Mouse (Mus musculus) spleen, postnatal 4 days (tissue): Measurements from ENCODE around the gene Mindy2.

ENCODE experiments used
- DNase-seq, 2 experiments: peaks; one replicate each; pipeline ENCODE4 v3.0.0; 2022; ENCODE audit warnings: low spot score in 2 of 2

Gene Mindy2

DNA sequence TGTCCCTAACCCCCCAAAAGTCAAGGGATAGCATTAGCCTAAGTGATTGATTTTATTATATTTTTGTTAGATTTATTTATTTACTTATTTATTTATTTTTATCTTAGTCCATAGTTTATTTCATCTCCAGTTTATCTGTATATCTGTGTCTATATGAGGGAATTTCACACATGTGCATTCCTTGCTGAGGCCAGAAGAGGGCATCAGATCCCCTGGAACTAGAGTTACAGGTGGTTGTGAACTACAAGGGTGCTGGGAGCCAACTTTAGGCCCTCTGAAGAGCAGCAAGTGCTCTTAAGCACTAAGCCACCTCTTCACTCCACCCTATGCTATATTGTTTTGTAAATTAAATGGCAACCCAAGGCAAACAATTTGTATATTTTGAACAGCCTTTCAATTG is 11.1 kb upstream of the Mindy2 start:
- no peak for DNase-seq

DNA sequence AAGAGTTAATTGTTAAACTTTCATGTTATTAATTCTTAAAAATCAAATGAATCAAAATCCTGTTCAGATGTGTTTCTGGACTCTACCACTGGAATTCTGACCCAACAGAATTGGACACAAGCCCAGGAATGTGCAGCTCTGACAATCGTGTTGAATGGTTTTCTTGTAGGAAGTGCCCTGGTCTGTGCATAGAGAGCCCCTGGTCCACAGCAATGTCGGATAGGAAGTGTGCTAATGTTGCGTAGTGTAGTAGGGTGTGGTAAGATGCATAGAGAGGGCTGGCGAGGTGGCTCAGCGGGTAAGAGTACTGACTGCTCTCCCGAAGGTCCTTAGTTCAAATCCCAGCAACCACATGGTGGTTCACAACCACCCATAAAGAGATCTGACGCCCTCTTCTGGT is 9.8 kb upstream of the Mindy2 start:
- DNase-seq: no peak

DNA sequence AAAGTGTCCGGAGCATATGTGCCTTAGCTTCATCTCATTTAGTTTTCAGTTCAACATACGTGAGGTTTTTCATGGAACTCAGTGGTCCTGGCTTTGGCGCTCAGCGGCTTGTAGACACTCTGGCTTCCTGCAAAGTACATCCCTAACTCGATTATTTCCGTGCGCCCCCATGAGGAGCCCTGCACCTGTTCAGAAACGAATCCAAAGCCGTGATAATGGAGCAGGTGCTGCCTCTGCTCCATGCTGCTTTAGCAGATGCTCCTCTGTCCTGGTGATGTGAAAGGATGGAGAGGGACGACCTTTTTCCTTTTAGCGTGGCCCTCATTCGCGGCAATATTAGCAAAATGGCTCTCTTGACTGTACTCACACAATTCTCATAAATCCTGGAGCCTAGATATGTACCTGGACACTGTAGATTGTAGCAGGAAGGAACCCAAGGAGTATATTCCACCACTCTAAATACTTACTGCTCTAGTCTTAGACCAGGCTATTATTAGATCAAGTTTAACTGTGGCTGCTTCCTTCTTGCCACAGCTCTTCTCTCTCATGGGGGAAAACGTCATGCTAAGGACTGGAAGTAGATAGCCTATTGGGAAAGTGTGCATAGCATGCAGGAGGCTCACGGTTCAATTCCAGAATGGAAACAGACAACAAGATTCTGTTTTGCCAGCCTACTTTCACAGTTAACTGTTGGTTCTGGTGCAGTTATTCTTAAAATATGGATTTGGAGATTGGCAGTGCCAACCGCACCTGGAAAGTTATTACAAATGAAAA is 8.6 kb upstream of the Mindy2 start:
- no peak for DNase-seq

DNA sequence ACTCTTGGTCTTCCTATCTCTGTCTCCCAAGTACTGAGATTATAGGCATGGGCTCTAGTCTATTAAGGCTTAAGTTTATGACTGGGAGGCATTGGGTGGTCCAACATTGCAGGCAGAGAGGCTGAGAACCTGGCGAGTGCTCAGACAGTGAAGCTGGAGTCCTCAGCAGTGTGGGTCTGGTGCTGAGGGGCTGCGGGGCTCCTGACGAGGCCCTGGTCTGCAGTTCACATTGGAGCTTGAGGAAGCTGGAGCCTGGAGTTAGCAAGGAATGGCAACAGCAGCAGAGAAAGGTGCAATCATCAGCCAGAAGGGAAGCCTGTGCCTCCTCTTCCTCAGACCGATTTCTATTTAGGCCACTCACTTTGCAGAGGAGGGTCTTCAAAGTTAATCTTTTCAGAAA is 7.9 kb upstream of the Mindy2 start:
- DNase-seq: no peak

DNA sequence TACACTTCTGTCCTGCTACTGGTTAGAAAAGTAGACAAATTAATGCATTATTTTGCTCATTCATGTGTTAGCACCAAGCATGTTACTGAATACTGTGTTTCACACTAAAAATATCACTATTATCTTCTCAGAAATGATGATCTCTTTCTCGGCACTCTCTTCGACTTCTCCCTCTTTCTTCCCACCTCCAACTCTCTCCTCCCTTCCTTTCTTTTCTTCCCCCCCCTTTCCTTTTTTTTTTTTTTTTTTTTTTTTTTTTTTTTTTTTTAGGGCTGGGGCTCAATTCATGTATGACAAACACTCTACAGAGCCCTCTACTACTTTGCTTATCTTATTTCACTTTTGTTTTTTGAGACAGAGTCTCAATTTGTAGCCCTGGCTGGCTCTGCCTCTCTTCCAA is 1.3 kb upstream of the Mindy2 start:
- peak in 1 of 2 experiments; percentile 42 for DNase-seq

DNA sequence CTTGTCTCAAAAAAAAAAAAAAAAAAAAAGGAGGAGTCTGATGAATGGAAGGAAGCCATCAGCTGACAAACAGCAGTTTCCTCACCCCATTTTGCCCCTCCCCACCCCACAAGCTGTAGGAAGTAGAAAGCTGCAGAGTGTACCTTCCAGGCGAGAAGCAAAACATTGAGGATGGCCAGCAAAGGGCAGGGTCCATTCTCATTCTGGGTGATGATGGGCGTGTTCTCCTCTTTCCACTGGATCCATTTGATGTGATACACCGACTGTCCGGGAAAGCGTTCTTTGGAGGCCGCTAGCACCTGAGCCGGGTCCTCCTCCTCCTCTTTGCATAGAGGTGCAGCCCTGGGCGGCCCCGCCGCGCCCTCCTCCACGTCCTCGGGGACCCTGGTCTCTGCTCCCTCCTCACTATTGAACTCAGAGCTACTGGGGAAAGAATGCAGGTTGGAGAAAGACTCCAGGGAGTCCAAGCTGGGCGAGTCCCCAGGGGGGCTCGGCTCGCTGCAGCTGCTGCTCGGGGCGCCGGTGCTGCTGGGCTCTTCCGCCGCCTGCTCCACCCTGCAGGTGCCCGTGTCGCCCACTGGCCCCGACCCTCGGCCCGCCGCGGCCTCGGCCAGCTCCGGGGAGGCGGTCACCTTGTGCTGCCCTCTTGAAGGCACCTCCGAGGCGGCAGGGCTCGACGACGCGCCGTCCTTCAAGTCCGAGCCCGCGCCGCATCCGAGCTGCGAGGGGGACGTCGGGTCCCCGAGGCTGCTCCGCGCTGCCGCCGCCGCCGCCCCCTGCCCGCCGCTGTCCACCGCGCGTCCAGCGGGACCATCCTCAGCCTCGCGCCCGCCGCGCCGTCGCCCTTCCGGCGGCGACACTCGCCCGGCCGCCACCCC is 605 bp downstream of the Mindy2 start, which contains the start of gene Gm10642:
Gene Gm10642, plus strand, starts transcription at position 122 of the 878 bp plus-strand sequence.
- peak; percentile 63 to 84 for DNase-seq

DNA sequence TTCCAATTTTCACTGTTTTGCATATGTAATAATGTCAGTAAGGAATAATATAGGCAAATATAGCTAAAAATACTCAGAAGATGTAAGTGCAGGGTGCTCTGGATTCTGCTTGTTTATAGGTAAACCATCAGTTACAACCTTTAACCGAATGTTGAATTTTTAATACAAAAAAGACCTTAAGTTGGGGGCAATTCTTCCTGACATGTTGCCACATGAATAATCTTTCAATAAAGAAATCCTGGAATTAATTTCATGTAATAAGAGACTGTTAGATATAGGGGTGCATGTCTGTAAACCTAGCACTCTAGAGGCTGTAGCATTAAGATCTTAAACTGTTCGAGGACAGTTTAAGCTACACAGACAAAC is 1.2 kb downstream of the Mindy2 start:
- DNase-seq: no peak

DNA sequence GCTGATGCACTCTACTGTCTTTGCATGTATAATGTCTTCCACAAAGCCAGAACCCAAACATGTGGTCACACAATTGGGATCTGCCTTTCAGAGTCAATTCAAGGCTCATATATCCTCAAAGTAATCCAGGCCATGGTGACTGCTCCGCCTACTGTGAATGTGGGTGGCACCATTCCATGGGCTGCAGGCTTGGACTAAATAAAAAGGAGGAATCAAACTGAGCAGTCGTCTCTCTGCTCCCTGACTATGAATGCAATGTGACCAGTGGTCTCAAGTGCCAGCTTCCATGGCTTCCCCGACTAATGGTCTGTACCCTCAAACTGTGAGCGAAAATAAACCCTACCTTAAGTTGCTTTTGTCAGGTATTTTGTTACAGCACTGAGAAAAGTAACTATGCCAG is 2.5 kb downstream of the Mindy2 start:
- DNase-seq: peak in 1 of 2 experiments; percentile 49

DNA sequence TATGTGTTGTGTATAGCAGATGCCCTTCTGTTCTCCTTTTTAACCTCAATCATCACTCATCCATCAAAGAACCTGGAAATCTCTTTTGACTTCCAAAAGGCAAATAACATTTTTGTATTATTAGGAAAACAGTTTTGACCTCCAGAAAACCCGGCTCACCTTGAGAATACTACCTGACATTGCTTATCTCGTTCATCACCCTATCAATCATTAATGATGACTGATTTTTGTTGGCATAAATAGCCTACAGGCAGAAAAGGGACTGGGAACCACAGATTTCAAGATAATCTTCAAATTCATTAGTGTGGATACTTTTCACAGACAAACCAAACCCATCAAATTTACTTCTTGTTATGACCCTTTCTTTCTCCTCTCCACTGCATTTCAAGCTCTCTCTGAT is 3.1 kb downstream of the Mindy2 start:
- no peak for DNase-seq

DNA sequence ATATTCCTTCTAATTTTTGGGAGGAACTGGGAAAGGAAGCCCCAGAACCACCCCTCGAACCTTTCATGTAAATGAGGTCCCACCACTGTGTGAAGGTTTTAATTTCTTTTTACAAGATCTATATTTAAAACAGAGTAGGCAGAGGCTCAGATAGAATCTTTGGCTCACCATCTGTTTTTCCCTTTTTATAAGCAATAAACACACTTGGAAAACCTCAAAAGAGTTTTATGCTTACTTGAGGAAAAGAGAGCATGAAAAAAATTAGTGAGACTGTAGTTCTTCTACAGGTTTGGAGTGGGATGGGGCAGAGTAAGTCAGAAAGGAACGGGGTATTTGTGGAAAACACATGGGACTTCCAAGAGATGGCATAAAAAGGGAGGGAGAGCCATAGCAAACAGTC is 4.8 kb downstream of the Mindy2 start:
- peak in 1 of 2 experiments; percentile 39 for DNase-seq

DNA sequence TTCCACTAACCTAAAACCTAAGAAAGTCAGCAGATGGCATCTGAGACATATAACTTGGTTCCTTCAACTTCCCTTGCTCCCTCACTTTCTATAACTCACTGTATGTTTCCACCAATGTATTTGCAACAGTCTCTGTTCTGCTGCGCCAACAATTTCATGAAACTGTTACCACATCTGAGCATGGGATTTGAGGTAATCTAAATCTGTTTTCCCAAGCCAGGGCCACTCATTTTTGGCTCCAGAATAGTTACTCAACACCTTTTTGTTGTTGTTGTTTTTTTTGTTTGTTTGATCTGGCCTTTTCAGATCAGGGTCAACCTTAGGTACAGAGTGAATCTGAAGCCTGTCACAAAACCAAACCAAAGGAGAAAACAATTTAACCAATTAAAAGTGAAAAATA is 6.0 kb downstream of the Mindy2 start:
- no peak for DNase-seq

DNA sequence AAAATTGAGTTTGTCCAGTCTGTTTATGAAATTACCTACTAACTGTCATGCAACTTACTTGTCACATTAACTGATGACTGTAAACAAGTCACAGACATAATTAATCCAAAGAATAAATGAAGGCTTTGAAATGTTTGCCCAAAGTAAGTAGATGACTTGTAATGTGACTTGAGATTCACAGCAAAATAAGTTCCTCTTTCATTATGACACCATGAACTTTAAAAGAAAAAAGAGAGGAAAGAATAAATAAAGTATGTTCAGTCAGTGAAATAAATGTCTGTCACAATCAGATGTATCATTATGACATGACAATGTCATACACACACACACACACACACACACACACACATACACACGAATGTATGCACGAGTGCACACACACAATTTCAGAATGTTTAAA is 6.7 kb downstream of the Mindy2 start:
- no peak for DNase-seq

DNA sequence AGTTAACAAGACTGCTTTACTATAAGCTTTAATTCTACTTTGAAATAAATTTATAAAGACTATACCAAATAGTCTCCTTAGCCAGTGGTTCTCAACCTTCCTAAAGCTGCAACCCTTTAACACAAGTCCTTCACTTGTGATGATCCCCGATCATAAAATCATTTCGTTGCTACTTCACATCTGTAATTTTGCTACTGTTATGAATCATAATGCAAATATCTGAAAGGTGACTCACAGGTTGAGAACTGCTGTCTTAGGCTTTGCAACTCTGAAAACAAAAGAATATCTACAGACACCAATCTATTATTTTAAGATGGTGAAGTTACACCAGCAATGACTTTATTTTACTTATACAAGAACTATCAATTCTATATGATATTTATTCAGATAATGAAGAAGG is 20.2 kb downstream of the Mindy2 start:
- DNase-seq: no peak

DNA sequence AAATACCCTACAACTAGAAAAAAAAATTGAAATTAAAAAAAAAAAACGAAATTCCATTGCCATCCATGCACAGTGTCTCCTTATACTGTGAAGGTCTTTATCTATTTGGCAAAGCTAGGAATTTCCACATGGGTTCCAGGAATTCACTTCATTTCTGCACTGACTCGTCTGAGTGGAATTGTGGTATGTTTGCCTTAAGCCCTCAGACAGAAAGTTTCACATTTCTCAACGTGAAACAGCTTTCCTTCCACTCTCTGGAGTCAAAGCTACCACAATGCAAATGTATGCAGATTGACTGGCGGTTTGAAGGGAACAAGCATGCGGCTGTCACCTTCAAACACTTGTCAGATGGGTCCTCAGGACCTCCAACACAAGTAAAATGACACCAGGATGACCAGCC is 25.3 kb downstream of the Mindy2 start:
- DNase-seq: no peak

DNA sequence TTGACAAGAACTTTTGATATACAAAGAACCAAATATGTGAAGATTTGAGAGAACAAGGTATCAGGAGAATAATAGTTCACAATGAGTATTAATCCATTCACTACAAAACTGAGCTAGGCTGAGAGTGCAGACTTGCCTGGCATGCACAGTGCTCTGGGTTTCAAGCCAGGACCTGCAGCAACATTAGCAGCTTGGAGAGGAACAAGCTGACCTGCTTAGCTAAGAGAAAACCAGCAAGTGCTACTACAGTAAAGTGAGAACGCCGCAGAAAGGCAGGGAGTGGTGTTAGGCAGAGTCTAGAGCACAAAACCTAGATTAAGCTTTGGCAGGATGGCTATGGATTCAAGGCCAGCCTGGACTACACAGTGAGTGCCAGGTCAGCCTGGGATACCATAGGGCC is 27.3 kb downstream of the Mindy2 start:
- no peak for DNase-seq

DNA sequence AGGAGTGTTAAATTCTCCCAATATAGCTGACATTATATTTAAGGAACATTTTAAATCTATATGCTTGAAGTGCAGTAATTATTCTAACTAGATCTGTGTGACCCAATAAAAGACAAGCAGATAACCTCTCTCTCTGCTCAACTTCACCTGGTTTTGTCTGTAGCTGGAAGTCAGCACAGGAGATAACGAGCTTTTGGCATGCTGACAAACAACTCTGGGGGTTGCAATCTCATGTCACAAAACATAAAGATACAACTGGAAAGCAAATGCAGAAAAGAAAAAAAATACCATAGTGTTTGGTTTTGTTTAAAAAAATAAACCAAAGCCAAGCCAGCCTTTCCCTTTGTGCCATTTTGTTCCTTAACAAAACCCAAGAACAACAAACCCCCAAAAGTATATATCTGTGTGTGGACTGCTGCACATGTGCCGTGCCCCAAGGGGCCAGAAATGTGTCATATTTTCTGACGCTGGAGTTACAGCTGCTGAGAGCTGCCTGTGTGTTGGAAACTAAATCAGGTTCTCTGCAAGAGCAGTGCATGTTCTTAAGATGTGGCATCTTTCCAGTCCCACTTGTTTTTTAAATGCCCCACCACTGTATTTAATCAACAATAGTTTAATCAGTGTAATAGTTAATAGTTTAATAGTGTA is 45.8 kb downstream of the Mindy2 start:
- DNase-seq: no peak

DNA sequence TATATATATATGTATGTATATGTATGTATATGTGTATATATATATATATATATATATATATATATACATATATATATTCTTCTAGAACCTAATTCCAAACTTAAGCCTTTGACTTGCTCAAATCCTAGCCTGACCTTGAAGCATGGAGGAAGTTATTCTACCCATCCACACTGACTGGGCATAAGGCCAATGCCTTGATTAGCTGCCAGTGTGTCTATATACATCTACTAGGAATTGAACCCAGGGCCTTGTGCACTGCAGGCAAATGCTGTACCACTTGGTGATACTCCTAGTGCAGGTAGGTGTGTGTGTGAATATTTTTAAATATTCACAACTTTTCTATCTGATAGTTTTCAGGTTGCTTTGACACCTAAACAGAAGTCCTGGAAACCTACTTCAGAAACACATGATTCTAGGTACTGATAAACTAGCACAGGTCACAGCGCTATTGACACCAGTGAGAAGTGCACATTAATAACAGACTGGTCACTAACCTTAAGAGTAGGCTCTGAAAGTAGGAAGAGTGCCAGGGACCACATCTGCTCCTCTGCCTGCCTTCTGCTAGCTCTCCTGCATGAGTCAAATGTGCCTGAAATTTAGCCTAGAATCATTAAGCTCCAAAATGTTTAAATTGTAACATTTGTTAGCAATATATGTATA is 54.7 kb downstream of the Mindy2 start:
- DNase-seq: no peak

DNA sequence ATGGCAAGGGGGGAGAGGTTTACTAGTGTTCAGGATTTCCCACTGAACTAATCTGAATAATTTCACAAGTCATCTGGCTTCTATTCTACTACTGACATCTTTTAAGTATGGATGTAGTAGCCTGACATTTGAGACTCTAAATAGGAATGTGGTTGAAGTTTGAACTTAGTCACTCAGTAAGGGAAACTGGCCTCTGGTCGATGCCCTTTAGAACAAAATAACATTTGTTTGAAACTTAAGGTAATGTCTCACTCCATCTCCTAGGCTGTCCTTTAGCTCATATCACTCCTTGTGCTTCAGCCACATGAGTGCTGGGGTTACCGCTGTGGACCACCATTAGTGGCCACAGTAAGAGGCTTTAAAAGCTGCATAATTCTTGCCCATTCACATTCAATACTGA is 58.7 kb downstream of the Mindy2 start:
- DNase-seq: no peak

DNA sequence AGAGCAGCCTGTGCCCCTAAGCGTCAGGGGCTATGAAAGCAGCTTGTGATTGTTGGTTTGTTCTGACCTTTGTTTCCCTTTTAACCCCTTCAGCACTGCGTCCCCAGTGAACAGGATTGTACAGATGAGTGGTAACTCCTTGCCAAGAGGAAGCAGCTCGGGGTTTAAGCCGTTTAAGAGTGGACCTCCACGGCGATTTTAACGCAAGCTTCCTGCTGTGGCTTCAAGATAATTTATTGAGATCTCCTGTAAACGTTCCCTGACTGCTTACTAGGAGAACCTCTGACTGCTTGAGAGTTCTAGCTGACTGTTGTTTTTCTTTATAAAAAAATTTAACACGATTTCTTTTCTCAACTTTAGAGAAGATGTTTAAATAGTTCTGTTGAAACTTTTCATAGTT is 65.5 kb downstream of the Mindy2 start:
- DNase-seq: no peak

DNA sequence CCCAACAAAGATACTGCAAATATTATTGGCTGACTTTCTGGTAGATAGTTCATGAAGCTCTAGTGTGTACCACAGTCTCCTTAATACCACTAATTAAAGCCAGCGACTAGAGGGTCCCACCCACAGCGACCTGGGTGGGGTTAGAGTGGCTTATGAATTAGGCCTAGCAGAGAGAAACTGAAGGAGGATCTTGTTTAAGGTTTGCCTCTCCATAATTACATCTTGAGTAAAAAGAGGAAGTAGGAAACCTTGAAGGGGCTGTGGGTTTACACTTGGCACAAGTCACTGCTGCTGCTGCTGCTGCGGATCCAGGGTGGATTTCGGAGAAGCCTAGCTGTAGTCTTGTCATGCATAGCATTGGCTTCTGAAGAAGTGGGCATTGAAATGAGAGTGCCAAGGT is 66.2 kb downstream of the Mindy2 start:
- DNase-seq: no peak

DNA sequence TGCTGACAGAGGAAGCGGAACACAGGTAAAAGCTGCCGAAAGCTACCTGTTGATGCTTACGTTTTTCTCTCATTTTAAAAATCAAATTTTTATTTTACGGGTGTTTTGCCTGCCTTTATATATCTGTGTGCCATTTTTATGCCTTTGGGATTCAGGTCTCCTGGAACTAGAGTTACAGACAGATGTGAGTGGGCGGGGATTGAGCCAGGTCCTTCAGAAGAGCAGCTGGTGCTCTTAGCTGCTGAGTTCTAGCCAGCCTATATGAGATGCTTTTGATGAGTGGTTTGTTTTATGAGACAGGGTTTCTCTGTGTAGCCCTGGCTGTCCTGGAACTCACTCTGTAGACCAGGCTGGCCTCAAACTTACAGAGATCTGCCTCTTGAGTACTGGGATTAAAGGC is 69.8 kb downstream of the Mindy2 start:
- DNase-seq: no peak

DNA sequence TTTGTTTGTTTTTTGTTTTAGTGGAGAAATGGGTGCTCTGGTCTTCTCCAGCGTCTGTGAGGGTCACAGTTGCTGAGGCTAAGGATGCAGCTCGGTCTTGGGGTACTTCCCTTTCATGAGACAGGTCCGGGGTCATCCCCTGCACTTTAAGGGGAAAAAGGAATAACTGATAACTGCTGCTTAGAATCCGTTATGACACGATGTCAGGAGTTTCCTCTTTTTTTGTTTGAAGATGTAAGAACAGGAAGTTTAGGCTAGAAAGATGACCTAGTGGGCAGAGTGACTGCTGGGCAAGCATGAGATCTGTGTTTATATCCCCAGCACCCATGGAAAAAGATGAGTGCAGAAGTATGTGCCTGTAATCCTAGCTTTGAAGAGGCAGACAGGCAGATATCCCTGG is 71.8 kb downstream of the Mindy2 start:
- no peak for DNase-seq
